Mouse (Mus musculus): ENCODE measurements at regions not wholly inside any gene's neighbourhood (a gene's known extent, or its start where the extent isn't known, plus 50 kb on each side); places are given as distances from the start of the nearest gene placed in this dataset.

DNA sequence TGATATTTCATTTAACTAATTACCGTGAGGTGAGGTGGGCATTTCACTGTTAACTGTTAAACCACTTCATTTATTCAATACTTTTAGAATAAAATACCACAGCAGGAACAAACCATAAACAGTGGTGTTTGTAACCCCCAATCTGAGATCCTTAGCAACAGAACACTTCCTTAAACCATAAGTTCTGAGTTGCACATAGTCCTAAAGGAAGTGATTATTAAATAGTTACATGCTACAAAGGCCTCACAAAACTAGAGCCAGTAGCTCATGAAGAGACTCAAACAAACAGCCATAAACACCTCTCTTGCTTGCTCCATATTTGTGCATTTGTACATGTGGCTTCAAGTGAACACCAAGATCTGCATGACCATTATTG is 222.5 kb upstream of the Mmadhc start:
- intact Hi-C loops (cut with DNase I; ENCODE audit: low total_unique reads) = no loop called here
- DNase-seq = no peak

GRCm38 (mm10) chr2:50518371-50519128 is 221.9 kb upstream of the Mmadhc start:
- no peak for DNase-seq
- intact Hi-C loops (cut with DNase I; ENCODE audit: low total_unique reads) = no loop called here

- intact Hi-C loops (cut with DNase I; ENCODE audit: low total_unique reads) = no loop called here
- DNase-seq = no peak
Measured at GRCm38 (mm10) chr2:50513276-50513675, 216.7 kb upstream of the Mmadhc start.

DNA sequence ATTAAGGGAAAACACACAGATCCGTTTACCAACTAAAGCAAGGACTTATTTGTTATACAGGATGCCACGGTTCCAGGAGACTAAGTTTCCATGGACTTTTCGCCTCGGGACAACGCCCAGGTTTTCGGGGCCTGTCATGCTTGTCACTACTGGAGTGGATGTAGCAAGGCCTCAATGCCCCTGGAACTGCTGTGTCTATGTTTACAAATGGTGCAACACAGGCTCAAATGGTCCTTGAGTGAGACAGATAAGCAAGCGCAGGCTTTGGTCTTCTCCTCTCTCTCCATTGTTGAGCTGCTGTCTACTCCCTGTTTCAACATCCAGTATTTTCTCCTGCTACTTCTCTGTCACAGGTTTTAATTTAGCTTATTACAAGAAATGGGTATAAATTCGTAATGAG is 202.1 kb upstream of the Mmadhc start:
- DNase-seq = no peak
- intact Hi-C loops (cut with DNase I; ENCODE audit: low total_unique reads) = no loop called here

DNA sequence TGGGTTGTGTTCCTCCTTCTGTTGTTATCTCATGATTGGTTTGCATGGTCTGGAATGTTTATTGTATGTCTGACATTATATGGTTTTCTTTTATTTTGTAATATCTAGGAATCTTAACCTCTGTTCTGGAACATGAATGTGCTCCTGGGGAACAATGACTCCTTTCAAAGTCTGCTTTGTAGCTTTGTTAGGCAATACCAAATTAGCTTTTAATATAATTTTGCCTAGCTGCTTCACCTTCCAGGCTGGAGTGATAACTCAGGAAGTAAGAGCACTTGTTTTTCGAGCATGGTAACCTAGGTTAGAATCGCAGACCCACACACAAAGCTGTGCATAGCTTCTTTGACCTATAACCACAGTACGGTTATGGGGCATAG is 199.4 kb upstream of the Mmadhc start:
- DNase-seq = no peak
- intact Hi-C loops (cut with DNase I; ENCODE audit: low total_unique reads) = no loop called here

- intact Hi-C loops (cut with DNase I; ENCODE audit: low total_unique reads) = no loop called here
- DNase-seq = no peak
Measured at GRCm38 (mm10) chr2:50495141-50496056, 198.8 kb upstream of the Mmadhc start.

GRCm38 (mm10) chr2:50493597-50494335 is 197.2 kb upstream of the Mmadhc start:
- intact Hi-C loops (cut with DNase I; ENCODE audit: low total_unique reads) = no loop called here
- no peak for DNase-seq

GRCm38 (mm10) chr2:50463799-50464198 is 167.2 kb upstream of the Mmadhc start:
- intact Hi-C loops (cut with DNase I; ENCODE audit: low total_unique reads) = no loop called here
- DNase-seq = no peak

- intact Hi-C loops (cut with DNase I; ENCODE audit: low total_unique reads) = no loop called here
Measured at GRCm38 (mm10) chr2:50462378-50462777, 165.8 kb upstream of the Mmadhc start.

DNA sequence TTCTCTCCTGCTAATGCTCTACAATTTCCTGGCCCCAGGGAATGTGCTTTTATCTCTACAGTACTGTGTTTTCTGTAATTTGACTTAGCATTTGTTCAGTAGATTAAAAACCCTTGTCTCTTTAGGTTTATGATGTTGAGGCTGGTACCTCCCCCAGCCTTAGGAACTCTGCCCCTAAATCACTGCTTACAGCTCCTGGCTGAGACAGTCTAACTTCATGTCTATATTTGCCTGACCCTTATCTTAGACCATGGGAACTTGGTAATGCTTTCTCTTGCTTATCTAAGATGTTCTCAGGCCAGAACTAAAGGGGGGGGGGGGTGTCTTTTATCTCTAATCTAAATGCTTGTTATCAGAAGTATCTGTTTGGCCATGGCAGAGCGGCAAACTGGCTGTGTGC is 160.1 kb upstream of the Mmadhc start:
- no peak for DNase-seq
- intact Hi-C loops (cut with DNase I; ENCODE audit: low total_unique reads) = no loop called here

More at GRCm38 (mm10) chr2:50462378-50462777, 165.8 kb upstream of the Mmadhc start:
- DNase-seq = no peak

DNA sequence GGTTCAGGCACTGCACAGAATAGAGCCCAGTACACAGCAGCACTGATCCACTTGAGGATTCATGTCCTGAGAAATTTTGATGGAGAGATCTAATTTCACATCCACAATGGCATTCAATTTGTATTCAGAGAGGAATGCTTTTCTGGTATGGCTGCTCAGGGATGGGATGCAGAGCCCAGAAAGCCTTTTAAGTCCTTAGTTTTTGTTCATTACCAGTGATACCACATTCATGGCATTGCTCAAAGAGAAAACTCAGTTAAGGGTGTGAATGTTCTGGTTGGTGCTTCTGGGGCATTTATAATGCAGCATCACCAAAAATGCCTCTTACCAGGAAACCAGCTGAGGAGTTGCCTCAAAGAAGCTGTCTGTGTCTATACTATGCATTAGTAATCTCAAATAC is 151.5 kb upstream of the Mmadhc start:
- intact Hi-C loops (cut with DNase I; ENCODE audit: low total_unique reads) = no loop called here
- no peak for DNase-seq

DNA sequence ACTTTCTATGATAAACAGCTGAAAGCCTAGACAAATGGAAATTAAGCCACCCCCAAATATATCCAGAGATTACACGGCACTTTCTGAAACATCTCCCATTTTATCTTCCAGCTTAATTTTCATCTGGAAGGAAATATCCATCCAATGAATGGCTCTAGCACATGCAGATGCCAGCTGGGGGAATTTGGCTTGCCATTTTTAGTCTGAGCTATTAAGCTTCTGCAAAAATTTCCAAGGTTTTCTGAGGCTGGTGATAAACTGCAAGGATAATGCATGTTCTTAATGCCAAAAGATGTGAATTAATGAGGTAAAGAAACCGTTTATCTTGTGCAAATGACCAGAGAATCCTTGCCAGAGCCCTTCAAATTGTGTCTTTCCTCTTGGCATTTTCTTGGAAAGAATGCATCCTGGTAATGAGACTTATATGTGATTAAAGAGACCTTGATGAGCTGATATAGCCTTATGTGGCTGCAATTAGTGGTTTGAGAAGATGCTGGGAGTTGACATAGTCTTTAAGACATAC is 149.4 kb upstream of the Mmadhc start:
- no peak for DNase-seq
- intact Hi-C loops (cut with DNase I; ENCODE audit: low total_unique reads) = no loop called here

DNA sequence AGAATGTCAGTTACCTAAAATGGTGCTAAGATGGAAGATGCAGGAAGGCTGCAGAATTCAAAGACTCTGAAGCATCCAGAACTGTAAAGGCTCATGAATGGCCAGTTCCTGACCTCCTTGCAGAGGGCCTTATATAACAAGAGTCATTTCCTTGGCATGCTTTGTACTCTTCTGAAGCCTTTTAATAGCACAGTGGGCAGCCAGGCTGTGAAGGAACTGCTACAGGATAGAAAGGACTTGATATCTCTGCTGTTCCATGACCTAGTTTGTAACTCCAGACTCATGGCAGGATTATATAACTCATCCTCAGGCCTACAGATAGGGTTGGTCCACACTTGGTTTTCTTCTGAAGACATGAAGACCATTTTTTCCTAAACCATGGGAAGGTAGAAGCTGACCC is 143.7 kb upstream of the Mmadhc start:
- intact Hi-C loops (cut with DNase I; ENCODE audit: low total_unique reads) = no loop called here
- no peak for DNase-seq

- no peak for DNase-seq
- intact Hi-C loops (cut with DNase I; ENCODE audit: low total_unique reads) = no loop called here
Measured at GRCm38 (mm10) chr2:50433166-50433565, 136.6 kb upstream of the Mmadhc start.

- intact Hi-C loops (cut with DNase I; ENCODE audit: low total_unique reads) = no loop called here
- no peak for DNase-seq
Measured at GRCm38 (mm10) chr2:50425151-50425550, 128.6 kb upstream of the Mmadhc start.

GRCm38 (mm10) chr2:50419648-50420047 is 123.0 kb upstream of the Mmadhc start:
- no peak for DNase-seq
- intact Hi-C loops (cut with DNase I; ENCODE audit: low total_unique reads) = no loop called here

GRCm38 (mm10) chr2:50417643-50418042 is 121.0 kb upstream of the Mmadhc start:
- intact Hi-C loops (cut with DNase I; ENCODE audit: low total_unique reads) = no loop called here

DNA sequence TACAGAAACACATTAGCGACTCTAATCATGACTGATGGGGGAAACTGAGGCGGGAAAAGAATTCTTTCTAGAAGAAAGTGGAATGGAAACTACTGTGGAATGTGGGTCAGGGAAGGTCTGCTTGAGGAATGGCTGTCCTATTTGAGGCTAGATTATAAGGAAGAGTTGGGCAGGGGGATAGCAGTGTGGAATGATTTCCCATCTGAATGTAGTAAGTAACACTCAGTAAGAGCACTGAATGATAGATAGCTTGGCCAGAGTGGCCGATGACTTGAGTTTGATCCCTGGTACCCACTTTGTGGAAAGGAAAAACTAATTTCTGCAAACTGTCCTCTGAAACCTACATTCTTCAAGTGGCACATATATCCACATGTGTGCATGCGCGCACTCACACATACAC is 120.5 kb upstream of the Mmadhc start:
- intact Hi-C loops (cut with DNase I; ENCODE audit: low total_unique reads) = no loop called here

More at GRCm38 (mm10) chr2:50417643-50418042, 121.0 kb upstream of the Mmadhc start:
- no peak for DNase-seq

GRCm38 (mm10) chr2:50416056-50416455 is 119.5 kb upstream of the Mmadhc start:
- intact Hi-C loops (cut with DNase I; ENCODE audit: low total_unique reads) = no loop called here
- DNase-seq = no peak

More for the DNA sequence above, 120.5 kb upstream of the Mmadhc start:
- no peak for DNase-seq

- no peak for DNase-seq
- intact Hi-C loops (cut with DNase I; ENCODE audit: low total_unique reads) = no loop called here
Measured at GRCm38 (mm10) chr2:50405932-50406331, 109.3 kb upstream of the Mmadhc start.
